Mouse (Mus musculus): ENCODE data around the gene Hlf. TPM values are rescaled to one million over a fixed set of nuclear protein-coding genes. Genes with fewer than 3 reads are reported as not detected.

The Hlf gene
- total RNA-seq (2014; fragmentation: Nextera tagmentation) (10.2 and 11.0 TPM in 2 replicates), total RNA-seq (2017) (2.3 and 2.5 TPM in 2 replicates)

- peak; percentile 75 for ATAC-seq (replicated peaks; ENCODE audit: poor library complexity, severe bottlenecking)
Observed at GRCm38 (mm10) chr11:90390817-90391173, at the start of gene Hlf. TSS of gene Hlf (minus strand) at chr11:90390895.

- ATAC-seq (replicated peaks; ENCODE audit: poor library complexity, severe bottlenecking), result no peak
Observed at GRCm38 (mm10) chr11:90438768-90439167, 48.1 kb upstream of the Hlf start.

GRCm38 (mm10) chr11:90425207-90425525, 34.5 kb upstream of the Hlf start:
- no peak for ATAC-seq (replicated peaks; ENCODE audit: poor library complexity, severe bottlenecking)

- no peak for ATAC-seq (replicated peaks; ENCODE audit: poor library complexity, severe bottlenecking)
Observed at GRCm38 (mm10) chr11:90424334-90425206, 33.9 kb upstream of the Hlf start.

- ATAC-seq (replicated peaks; ENCODE audit: poor library complexity, severe bottlenecking), result no peak
Observed at GRCm38 (mm10) chr11:90423896-90424295, 33.2 kb upstream of the Hlf start.

GRCm38 (mm10) chr11:90419706-90420105, 29.0 kb upstream of the Hlf start:
- ATAC-seq (replicated peaks; ENCODE audit: poor library complexity, severe bottlenecking), result peak; percentile 71

- ATAC-seq (replicated peaks; ENCODE audit: poor library complexity, severe bottlenecking), result peak; percentile 88
Observed at GRCm38 (mm10) chr11:90417921-90418320, 27.2 kb upstream of the Hlf start.

- ATAC-seq (replicated peaks; ENCODE audit: poor library complexity, severe bottlenecking), result no peak
Observed at GRCm38 (mm10) chr11:90417011-90417410, 26.3 kb upstream of the Hlf start.

GRCm38 (mm10) chr11:90398850-90399249, 8.2 kb upstream of the Hlf start:
- ATAC-seq (replicated peaks; ENCODE audit: poor library complexity, severe bottlenecking), result no peak

- ATAC-seq (replicated peaks; ENCODE audit: poor library complexity, severe bottlenecking), result no peak
Observed at GRCm38 (mm10) chr11:90391271-90392185, 833 bp upstream of the Hlf start.

- ATAC-seq (replicated peaks; ENCODE audit: poor library complexity, severe bottlenecking), result no peak
Observed at GRCm38 (mm10) chr11:90389902-90390816, 536 bp downstream of the Hlf start.

- ATAC-seq (replicated peaks; ENCODE audit: poor library complexity, severe bottlenecking), result peak; percentile 26
Observed at GRCm38 (mm10) chr11:90389174-90389901, 1.4 kb downstream of the Hlf start.

- ATAC-seq (replicated peaks; ENCODE audit: poor library complexity, severe bottlenecking), result peak; percentile 60
Observed at GRCm38 (mm10) chr11:90387501-90388440, 2.9 kb downstream of the Hlf start.

- 0 out of 2 replicates have a peak, but pooled peaks have one; percentile 15 for ATAC-seq (replicated peaks; ENCODE audit: poor library complexity, severe bottlenecking)
Observed at GRCm38 (mm10) chr11:90382005-90382611, 8.6 kb downstream of the Hlf start.

GRCm38 (mm10) chr11:90381113-90381512, 9.6 kb downstream of the Hlf start:
- peak; percentile 66 for ATAC-seq (replicated peaks; ENCODE audit: poor library complexity, severe bottlenecking)

GRCm38 (mm10) chr11:90380131-90380685, 10.5 kb downstream of the Hlf start:
- peak; percentile 20; the same call in 1 of the 2 replicates for ATAC-seq (replicated peaks; ENCODE audit: poor library complexity, severe bottlenecking)

GRCm38 (mm10) chr11:90378008-90378407, 12.7 kb downstream of the Hlf start:
- no peak for ATAC-seq (replicated peaks; ENCODE audit: poor library complexity, severe bottlenecking)

GRCm38 (mm10) chr11:90376436-90376835, 14.3 kb downstream of the Hlf start:
- ATAC-seq (replicated peaks; ENCODE audit: poor library complexity, severe bottlenecking), result peak; percentile 64

Data from granulocyte monocyte progenitor cell, adult 5-6 weeks (primary cell).